Mouse (Mus musculus): Measurements from ENCODE around the gene Ovch2.

DNA sequence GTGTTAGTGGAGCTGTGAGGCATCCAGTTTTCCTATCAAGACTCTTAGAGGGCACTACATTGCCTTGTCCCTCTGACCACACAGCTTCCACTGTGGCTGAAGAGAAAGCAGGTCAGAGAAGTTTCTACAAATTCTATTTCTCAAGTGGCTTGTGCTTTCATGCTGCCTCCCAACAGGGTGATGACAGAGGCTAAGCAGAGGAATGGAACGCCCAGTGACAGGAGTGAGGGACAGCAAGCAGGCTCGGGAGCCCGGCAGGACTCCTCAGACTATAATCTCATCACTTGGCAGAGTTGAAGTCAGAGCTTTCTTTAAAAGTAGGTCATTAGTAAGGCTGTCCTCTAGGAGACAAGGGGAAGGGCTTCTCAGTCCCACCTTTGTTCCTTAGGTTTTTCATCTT, 45.1 kb downstream of the Ovch2 start:
- no peak for TF ChIP-seq CTCF (conservative IDR thresholded peaks at IDR 0.05; ENCODE audit: low read length)
- TF ChIP-seq NANOG (IDR thresholded peaks at IDR 0.05; ENCODE audit: borderline replicate concordance, low read length) = no peak
- TF ChIP-seq POU5F1 (IDR thresholded peaks at IDR 0.05; ENCODE audit: borderline replicate concordance, low read length) = no peak

Measured in E14TG2a.4 (cell line).